Mouse (Mus musculus) limb, embryonic 12.5 days (tissue): Measurements from ENCODE around the gene Tmem191c. TPM values are rescaled to one million over a fixed set of nuclear protein-coding genes. Genes with fewer than 3 reads are reported as not detected.
"Not testable (repeated sequence)": the region's sequence is repeated elsewhere in the genome, so short reads cannot be mapped to it uniquely, and the experiment has no call there.

Source experiments
- ATAC-seq: fragments of 200-750 bp; cut with Nextera tagmentation; 2 replicates; pipeline ENCODE4 v1.8.0; 2017; ENCODE audit warnings: low read depth, moderate TSS enrichment; ENCODE audit not compliant: insufficient number of reproducible peaks, insufficient read depth, low FRiP score, low TSS enrichment
- H3K27ac ChIP-seq: fragments of 300-500 bp; sonication (generic); 2 replicates; pipeline ENCODE4 v1.5.1; 2016; ENCODE audit warnings: mild to moderate bottlenecking, moderate library complexity
- H3K27me3 ChIP-seq: fragments of 300-500 bp; sonication (generic); 2 replicates; pipeline ENCODE4 v1.6.1; 2016; ENCODE audit warnings: mild to moderate bottlenecking, moderate library complexity
- H3K36me3 ChIP-seq: fragments of 300-500 bp; sonication (generic); 2 replicates; pipeline ENCODE4 v1.6.1; 2016; ENCODE audit warnings: mild to moderate bottlenecking, moderate library complexity
- H3K4me1 ChIP-seq: fragments of 300-500 bp; sonication (generic); replicated peaks from 2 replicates; pipeline ENCODE4 v1.6.1; 2016
- H3K4me2 ChIP-seq: fragments of 300-500 bp; sonication (generic); 2 replicates; pipeline ENCODE4 v1.6.1; 2016; ENCODE audit warnings: mild to moderate bottlenecking, moderate library complexity
- H3K4me3 ChIP-seq: fragments of 300-500 bp; sonication (generic); replicated peaks from 2 replicates; pipeline ENCODE4 v1.5.1; 2016; ENCODE audit warnings: mild to moderate bottlenecking
- H3K9ac ChIP-seq: fragments of 300-500 bp; sonication (generic); replicated peaks from 2 replicates; pipeline ENCODE4 v1.6.1; 2016; ENCODE audit warnings: mild to moderate bottlenecking, moderate library complexity
- H3K9me3 ChIP-seq: fragments of 300-500 bp; sonication (generic); 2 replicates; pipeline ENCODE4 v1.6.1; 2016; ENCODE audit warnings: mild to moderate bottlenecking, moderate library complexity
- WGBS: fragments of 180-500 bp; shearing (Covaris S2); methylation state at CpG from one replicate; pipeline ENCODE4 v1.1.7; 2016; 5-methylcytosine and 5-hydroxymethylcytosine counted together
- polyA plus RNA-seq: library from polyadenylated mRNA; unstranded; fragments of >200 nt; fragmentation: Nextera tagmentation; extraction: Ambion mirVana; gene quantifications from 2 replicates; pipeline ENCODE4 v1.2.1, GENCODE M21; 2016

Tmem191c gene
- polyA plus RNA-seq, result 13.8 and 16.5 TPM in 2 replicates

- H3K27ac ChIP-seq, result 0 out of 2 replicates have a peak within 1 kb of the TSS, but pooled peaks have one; percentile 53
- H3K4me2 ChIP-seq, result peak within 1 kb of the TSS; percentile 90
- peak within 1 kb of the TSS; percentile 56 for H3K4me3 ChIP-seq
- H3K36me3 ChIP-seq, result peaks cover 20% of the 10 kb centered on the region
- WGBS, result 61% methylated on average over 7 of the region's 7 CpGs
- peak within 1 kb of the TSS; percentile 56 for H3K9ac ChIP-seq
- no peak for ATAC-seq
- peaks cover 5% of the 10 kb centered on the region; the same call in 1 of the 2 replicates for H3K9me3 ChIP-seq
- H3K4me1 ChIP-seq, result peaks cover 16% of the 10 kb centered on the region
- H3K27me3 ChIP-seq, result peaks cover 34% of the 10 kb centered on the region
Observed at GRCm38 (mm10) chr16:17275721-17276120, at the start of gene Tmem191c. TSS of gene Tmem191c (plus strand) at chr16:17276077.

DNA sequence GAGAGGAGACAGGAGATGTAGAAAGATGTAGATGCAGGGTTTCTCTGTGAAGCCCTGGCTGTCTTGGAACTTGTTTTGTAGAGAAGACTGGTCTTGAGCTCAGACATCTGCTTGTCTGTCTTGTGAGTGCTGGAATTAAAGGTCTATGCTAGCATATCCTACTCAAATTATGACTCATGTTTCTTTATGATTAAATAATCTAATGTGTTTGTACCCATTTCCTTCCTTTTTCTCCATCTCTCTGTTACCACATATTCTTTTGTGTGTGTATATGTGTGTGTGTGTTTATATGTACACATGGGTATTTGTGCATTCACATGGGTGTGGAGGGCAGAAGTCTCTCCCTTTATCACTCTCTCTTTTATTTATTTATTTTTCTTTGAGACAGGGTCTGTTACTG lies 49.4 kb upstream of the Tmem191c start:
- Histone ChIP-seq H3K9me3 (no peaks in the 10 kb centered on the region), H3K9ac (no peak overlapping the region), H3K4me2 (no peak overlapping the region), H3K27ac (no peak overlapping the region), H3K36me3 (no peaks in the 10 kb centered on the region), H3K4me3 (no peak overlapping the region), H3K4me1 (no peaks in the 10 kb centered on the region), H3K27me3 (no peaks in the 10 kb centered on the region)
- ATAC-seq, result no peak

DNA sequence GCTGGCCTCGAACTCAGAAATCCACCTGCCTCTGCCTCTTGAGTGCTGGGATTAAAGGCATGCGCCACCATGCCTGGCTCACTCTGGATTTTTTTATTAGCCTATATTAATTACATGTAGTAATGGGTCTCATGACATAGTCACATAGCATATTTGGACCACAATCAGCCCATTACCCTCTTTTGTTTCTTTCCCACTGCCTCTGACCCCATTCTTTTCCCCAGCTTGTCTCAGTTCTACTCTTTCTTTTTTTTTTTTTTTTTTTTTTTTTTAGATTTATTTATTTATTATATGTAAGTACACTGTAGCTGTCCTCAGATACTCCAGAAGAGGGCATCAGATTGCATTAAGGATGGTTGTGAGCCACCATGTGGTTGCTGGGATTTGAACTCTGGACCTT lies 44.4 kb upstream of the Tmem191c start:
- H3K36me3 ChIP-seq, H3K4me3 ChIP-seq, H3K9ac ChIP-seq, H3K27ac ChIP-seq, ATAC-seq, H3K27me3 ChIP-seq, H3K4me2 ChIP-seq, H3K9me3 ChIP-seq: not testable (repeated sequence)
- peaks cover 29% of the 10 kb centered on the region for H3K4me1 ChIP-seq
- WGBS, result 86% methylated on average over 2 of the region's 2 CpGs

DNA sequence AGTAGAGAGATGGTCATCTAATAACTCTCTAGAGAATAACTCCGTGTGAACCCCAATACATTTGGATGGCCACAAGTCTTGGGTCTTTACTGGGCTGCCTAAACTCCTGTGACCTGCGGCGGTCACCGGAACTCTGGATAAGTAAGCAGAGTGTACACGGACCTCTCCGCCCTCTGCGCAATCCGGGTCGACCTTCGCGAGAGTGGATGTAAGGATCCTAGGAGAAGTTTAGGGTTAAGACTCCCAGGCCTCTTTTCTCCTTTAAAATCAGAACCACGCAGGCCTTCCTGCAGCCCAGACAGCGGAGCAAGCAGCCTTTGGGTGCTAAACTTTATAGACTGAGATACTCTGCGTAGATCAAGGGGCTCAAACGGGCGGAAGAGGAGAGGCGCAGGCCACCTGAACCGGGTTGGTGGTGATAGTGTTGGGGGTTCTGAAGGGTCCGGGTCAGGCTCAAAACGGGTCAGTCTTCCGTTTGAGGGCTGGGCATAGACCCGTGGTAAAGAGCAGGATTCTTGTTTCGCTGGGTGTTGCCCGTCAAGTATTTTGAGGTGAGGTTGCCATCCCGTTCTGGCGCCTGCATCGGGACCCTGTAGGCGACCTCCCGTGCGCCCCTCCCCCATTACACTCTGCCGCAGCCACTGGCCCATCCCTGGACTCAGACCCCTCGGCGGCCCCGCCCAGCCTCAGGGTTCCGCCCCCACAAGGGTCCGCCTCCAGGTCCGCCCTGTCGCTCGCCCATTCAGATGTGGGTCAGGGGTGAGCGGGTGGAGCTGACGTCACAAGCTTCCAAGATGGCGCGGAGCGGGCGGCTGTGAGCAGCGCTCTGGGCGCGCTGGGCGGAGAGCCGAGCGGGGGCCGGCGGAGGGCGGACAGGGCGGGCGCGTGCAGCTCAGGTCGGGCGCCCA lies 42.8 kb upstream of the Tmem191c start, which contains the start of gene Hic2:
Gene Hic2, plus strand, starts transcription at position 779 of the 908 bp plus-strand sequence.
- H3K36me3 ChIP-seq, result no peaks in the 10 kb centered on the region
- WGBS, result under 1% methylated on average over 59 of the region's 59 CpGs
- no peaks in the 10 kb centered on the region for H3K9me3 ChIP-seq

DNA sequence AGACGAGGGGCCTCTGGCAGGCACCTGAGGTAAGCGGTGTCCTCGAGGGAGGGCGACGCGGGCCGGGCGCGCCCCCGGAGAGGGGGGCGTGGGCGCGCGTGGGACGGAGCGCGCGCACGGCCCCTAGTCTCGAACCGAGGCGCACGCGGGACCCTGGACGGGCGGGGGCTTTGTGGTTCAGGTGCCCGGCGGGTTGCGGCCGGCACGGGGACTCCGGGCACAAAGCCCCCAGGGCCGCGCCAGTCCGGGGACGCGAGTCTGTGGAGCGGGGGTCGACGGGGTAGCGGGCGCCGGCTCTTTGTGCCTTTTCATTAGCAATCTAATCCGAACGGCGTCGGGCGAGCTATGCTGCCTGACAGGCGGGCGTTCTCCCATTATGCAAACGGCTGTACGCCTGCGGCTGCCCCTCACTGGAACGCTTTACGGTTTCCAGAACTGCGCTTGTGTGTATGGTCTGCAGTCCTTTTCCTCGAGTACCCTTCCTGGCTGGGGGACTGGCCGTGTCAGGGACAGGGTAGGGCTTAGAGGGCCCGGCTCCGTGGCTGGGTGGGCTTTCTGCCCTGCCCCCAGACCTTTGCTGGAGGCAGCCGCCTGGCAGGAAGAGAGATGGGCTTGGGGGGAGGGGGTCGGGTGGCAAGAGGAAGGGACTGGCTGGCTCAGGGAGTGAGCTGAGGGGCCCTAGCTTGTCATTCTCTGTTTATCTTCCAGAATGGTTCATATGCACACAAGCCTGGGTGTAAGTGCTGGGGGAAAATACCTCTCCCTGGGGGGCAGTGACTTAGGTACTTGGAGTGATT lies 42.0 kb upstream of the Tmem191c start:
- H3K27me3 ChIP-seq, result no peaks in the 10 kb centered on the region
- peak overlapping the region; percentile 87 for H3K4me3 ChIP-seq
- peak overlapping the region; percentile 93 for H3K4me2 ChIP-seq
- peak overlapping the region; percentile 93 for H3K9ac ChIP-seq
- H3K36me3 ChIP-seq, result no peaks in the 10 kb centered on the region
- under 1% methylated on average over 58 of the region's 62 CpGs for WGBS
- peaks cover 36% of the 10 kb centered on the region for H3K4me1 ChIP-seq
- H3K9me3 ChIP-seq, result no peaks in the 10 kb centered on the region
- peak overlapping the region; percentile 93 for H3K27ac ChIP-seq
- ATAC-seq, result peak; percentile 54

More for the DNA sequence above, 42.8 kb upstream of the Tmem191c start, which contains the start of gene Hic2:
- peak within 1 kb of the TSS; percentile 93 for H3K27ac ChIP-seq
- H3K4me3 ChIP-seq, result peak within 1 kb of the TSS; percentile 87
- ATAC-seq, result peak; percentile 96
- peaks cover 30% of the 10 kb centered on the region for H3K4me1 ChIP-seq
- H3K4me2 ChIP-seq, result peak within 1 kb of the TSS; percentile 93
- H3K9ac ChIP-seq, result peak within 1 kb of the TSS; percentile 93
- H3K27me3 ChIP-seq, result no peaks in the 10 kb centered on the region

DNA sequence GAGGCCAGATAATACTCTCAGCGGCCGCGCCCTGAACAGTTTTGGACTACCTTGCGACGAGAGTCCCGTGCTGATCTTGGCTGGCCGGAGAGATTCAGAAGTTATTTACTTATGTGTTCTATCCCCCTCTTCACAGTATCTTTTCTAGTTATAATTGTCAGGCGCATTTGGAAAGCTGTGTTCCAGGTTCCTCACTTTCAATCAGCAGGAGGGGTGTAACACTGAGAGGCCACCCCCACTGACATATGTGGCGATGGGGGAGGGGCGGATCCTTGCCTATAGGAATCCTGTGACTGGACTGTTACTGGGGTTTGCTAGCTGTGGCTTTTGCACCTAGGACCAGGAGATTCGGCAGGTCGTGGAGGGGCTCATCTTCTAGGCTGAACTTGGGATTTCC lies 41.4 kb upstream of the Tmem191c start:
- ATAC-seq, result no peak
- Histone ChIP-seq H3K27me3 (no peaks in the 10 kb centered on the region), H3K27ac (peak overlapping the region; percentile 93), H3K9me3 (no peaks in the 10 kb centered on the region), H3K4me2 (peak overlapping the region; percentile 93), H3K36me3 (no peaks in the 10 kb centered on the region), H3K9ac (peak overlapping the region; percentile 93), H3K4me3 (peak overlapping the region; percentile 87), H3K4me1 (peaks cover 42% of the 10 kb centered on the region)
- WGBS, result 2% methylated on average over 12 of the region's 12 CpGs

GRCm38 (mm10) chr16:17234916-17235665 lies 40.8 kb upstream of the Tmem191c start:
- Histone ChIP-seq H3K27me3 (no peaks in the 10 kb centered on the region), H3K9ac (peak overlapping the region; percentile 93), H3K36me3 (no peaks in the 10 kb centered on the region), H3K4me2 (peak overlapping the region; percentile 93), H3K27ac (peak overlapping the region; percentile 93; the same call in 1 of the 2 replicates), H3K4me3 (peak overlapping the region; percentile 87), H3K4me1 (peaks cover 48% of the 10 kb centered on the region), H3K9me3 (no peaks in the 10 kb centered on the region)
- ATAC-seq, result no peak
- WGBS, result 22% methylated on average over 9 of the region's 9 CpGs

GRCm38 (mm10) chr16:17237634-17238033 lies 38.2 kb upstream of the Tmem191c start:
- H3K4me1 ChIP-seq, result peaks cover 52% of the 10 kb centered on the region

GRCm38 (mm10) chr16:17239409-17239808 lies 36.5 kb upstream of the Tmem191c start:
- no peak for ATAC-seq
- Histone ChIP-seq H3K9ac (no peak overlapping the region), H3K36me3 (no peaks in the 10 kb centered on the region), H3K4me2 (no peak overlapping the region), H3K4me1 (peaks cover 51% of the 10 kb centered on the region), H3K9me3 (no peaks in the 10 kb centered on the region), H3K4me3 (no peak overlapping the region), H3K27me3 (no peaks in the 10 kb centered on the region), H3K27ac (no peak overlapping the region)
- 76% methylated on average over 2 of the region's 2 CpGs for WGBS

More at GRCm38 (mm10) chr16:17237634-17238033, 38.2 kb upstream of the Tmem191c start:
- Histone ChIP-seq H3K4me2 (no peak overlapping the region), H3K27me3 (no peaks in the 10 kb centered on the region), H3K27ac (no peak overlapping the region), H3K9ac (no peak overlapping the region), H3K36me3 (no peaks in the 10 kb centered on the region), H3K4me3 (no peak overlapping the region), H3K9me3 (no peaks in the 10 kb centered on the region)
- ATAC-seq, result no peak
- WGBS, result 92% methylated on average over 3 of the region's 3 CpGs

- Histone ChIP-seq H3K4me1 (peaks cover 30% of the 10 kb centered on the region), H3K27ac (no peak overlapping the region), H3K9ac (no peak overlapping the region), H3K9me3 (no peaks in the 10 kb centered on the region), H3K4me2 (no peak overlapping the region), H3K27me3 (no peaks in the 10 kb centered on the region), H3K36me3 (no peaks in the 10 kb centered on the region), H3K4me3 (no peak overlapping the region)
- WGBS, result 52% methylated on average over 1 of the region's 1 CpGs
- ATAC-seq, result no peak
Observed at GRCm38 (mm10) chr16:17243731-17244130, 32.1 kb upstream of the Tmem191c start.
